ENCODE assay signal across 17 mouse cellular contexts in the genomic region with DNA sequence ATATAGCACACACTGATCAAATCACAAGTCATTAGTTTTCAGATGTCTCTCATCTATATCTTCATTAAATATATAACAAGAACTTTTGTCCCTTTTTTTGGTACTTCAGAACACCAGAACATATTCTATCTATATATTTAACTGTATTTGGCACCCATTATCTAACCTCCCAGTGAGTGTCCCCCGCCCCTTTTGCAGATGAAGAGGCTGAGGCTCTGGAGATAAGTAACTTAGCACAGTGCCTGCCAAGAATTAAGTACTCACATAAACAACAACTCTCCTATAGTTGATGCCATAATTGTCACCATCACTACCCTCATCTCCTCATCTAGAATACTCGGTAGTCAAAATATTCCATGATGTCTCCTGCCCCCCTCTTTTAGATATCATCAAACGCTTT. TPM values are rescaled to one million over a fixed set of nuclear protein-coding genes. Genes with fewer than 3 reads are reported as not detected.
"Had no signal": no experiment of that assay in that cellular context is flagged by ENCODE, and none has a peak within 500 bp of the region (broad histone marks: within the 10 kb centered on the region; RNA-seq: fewer than 3 reads in every experiment).

No protein-coding gene starts in this region.

- H3K9ac ChIP-seq: liver, postnatal 0 days; lung, embryonic 15.5 days; midbrain, embryonic 13.5 days; midbrain, embryonic 15.5 days; neural tube, embryonic 12.5 days; stomach, embryonic 15.5 days had no signal

- H3K36me3 ChIP-seq: lung, embryonic 15.5 days; midbrain, embryonic 13.5 days; midbrain, embryonic 15.5 days; neural tube, embryonic 12.5 days; stomach, embryonic 15.5 days had no signal

- ATAC-seq: liver, postnatal 0 days; lung, postnatal 0 days; midbrain, embryonic 13.5 days; midbrain, embryonic 15.5 days had no signal

- H3K4me3 ChIP-seq: lung, embryonic 15.5 days; midbrain, embryonic 13.5 days; midbrain, embryonic 15.5 days; neural tube, embryonic 12.5 days; stomach, embryonic 15.5 days had no signal

- H3K4me1 ChIP-seq: lung, embryonic 15.5 days; midbrain, embryonic 13.5 days; midbrain, embryonic 15.5 days; neural tube, embryonic 12.5 days; stomach, embryonic 15.5 days had no signal

- H3K27ac ChIP-seq: lung, embryonic 15.5 days; macrophage; midbrain, embryonic 13.5 days; midbrain, embryonic 15.5 days; neural tube, embryonic 12.5 days; stomach, embryonic 15.5 days; stomach, postnatal 0 days had no signal

- H3K9me3 ChIP-seq: lung, embryonic 15.5 days; midbrain, embryonic 13.5 days; midbrain, embryonic 15.5 days; neural tube, embryonic 12.5 days; stomach, embryonic 15.5 days had no signal

- H3K4me2 ChIP-seq: lung, embryonic 15.5 days; midbrain, embryonic 11.5 days; midbrain, embryonic 13.5 days; midbrain, embryonic 15.5 days; neural tube, embryonic 12.5 days; stomach, embryonic 15.5 days had no signal

- DNase-seq: liver, postnatal 0 days; lung, adult 2 months; lung, postnatal 14 days; lung, postnatal 36 days; right cerebral cortex, postnatal 14 days; thymus, adult 2 months; thymus, postnatal 25 days had no signal

- H3K27me3 ChIP-seq: lung, embryonic 15.5 days; midbrain, embryonic 13.5 days; midbrain, embryonic 15.5 days; neural tube, embryonic 12.5 days; stomach, embryonic 15.5 days had no signal

RNA-seq across cellular contexts. Expression of a gene that starts 42.6 kb away (rescaled TPM):
- total RNA-seq: megakaryocyte, adult 5-6 weeks had no signal
- polyA plus RNA-seq: macrophage had no signal
